Mouse (Mus musculus): Measurements from ENCODE around the gene Copg2. TPM values are rescaled to one million over a fixed set of nuclear protein-coding genes. Genes with fewer than 3 reads are reported as not detected.
"Not testable (repeated sequence)": the region's sequence is repeated elsewhere in the genome, so short reads cannot be mapped to it uniquely, and the experiment has no call there.

Gene Copg2
- polyA plus RNA-seq, 3 experiments from 2014 or later = 23.4 to 40.7 (median 30.8) TPM

- ATAC-seq = no peak
These were observed 91.4 kb downstream of the Copg2 start for GRCm38 (mm10) chr6:30805053-30805752.

DNA sequence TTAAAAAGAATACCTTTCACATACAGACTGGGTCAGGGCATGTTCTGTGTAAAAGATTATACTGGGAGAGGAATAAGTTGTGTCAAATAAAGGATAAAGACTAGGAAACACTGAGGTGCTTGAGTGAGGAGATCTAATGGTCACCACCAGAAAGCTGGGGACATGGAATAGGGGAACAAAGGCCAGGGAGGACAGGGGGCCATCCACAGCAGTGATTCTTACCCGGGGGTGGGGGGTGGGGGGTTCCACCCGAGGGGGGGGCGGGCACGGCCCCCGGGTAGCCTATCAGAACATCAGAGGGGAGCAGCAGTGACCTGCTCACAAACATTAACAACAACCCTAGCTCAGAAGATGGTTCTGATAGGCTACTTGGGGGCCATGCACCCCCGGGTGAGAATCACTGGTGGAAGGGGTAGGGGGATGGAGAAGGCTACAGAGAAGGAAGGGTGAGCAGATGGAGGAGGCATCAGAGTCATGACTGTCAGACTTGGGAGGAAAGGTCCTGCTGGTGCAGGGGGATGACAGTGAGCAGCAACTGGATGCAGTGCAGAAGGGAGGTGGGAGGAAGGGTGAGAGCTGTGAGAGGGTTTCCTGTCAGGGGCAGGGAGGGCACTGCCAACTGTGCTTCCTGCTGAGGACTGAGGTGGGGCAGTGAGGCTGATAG lies 92.1 kb downstream of the Copg2 start:
- ATAC-seq = peak; percentile 99

- ATAC-seq = not testable (repeated sequence)
These were observed 93.7 kb downstream of the Copg2 start for GRCm38 (mm10) chr6:30802915-30803314.

- ATAC-seq = no peak
These were observed 145.4 kb downstream of the Copg2 start for GRCm38 (mm10) chr6:30751209-30751608.

DNA sequence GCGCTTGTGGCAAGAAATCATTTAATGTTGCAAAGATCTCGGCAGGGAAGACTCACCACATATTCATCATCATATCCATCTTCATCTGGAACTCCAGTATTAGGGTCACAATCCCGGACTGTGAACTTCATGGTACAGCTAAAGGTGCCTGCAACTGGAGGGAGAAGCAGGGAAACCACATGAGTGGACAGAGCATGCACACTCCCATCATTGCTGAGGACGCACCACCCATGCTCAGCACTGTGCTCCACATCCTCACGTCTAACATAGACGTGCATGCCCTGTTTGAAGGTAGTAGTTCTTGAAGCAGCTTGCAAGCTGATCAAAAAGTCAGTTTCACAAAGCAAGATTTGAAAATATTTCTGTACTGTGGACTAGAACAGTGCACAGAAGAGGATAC lies 146.1 kb downstream of the Copg2 start:
- no peak for ATAC-seq

DNA sequence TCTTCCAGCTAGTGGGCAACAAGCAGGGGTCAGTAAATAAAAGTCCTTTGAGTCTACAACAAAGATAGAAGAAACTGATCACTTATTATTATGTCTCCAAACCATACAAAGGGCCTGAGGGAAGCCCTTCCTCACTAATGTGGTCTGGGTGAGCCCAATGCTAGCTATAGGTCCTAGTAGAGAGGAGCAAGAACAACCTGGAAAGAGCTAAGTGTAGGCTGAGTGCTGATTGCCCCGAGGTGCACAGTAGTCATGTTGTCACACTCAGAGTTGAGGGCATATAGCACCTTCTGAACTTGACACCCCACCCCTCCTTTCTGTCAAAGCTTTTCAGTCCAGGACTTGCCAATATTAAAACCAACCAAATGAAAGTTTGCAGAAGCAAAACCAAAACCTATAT lies 146.7 kb downstream of the Copg2 start:
- no peak for ATAC-seq

DNA sequence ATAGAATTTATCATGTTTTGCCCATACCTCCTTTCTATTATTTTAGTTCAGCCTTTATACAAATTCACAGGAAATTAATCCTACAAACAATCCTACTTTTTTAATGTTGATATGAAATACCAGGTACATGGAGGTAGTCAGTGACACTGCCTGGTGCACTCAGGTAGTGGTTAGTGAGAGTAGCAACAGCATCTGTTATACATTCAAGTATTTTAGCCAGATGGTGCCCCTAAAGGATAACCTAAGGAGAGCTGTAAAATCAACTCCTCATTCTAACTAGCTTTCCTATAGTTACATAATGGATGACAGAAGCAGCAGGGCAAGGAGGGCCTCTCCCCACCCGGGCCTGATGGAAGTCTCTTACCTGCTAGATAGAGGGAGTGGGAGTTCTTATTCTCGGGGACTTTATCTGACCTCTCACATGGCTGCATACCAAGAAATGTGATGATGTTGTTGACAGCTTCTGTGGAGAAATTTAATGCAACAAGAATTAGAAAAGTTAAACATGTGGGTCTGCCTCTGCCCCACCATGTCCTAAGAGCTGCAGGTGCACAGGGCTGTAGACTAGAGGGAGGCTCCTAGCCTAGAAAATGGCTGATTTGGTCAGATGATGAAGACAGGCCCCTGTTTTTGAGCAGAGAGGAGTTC lies 147.4 kb downstream of the Copg2 start:
- ATAC-seq = no peak

DNA sequence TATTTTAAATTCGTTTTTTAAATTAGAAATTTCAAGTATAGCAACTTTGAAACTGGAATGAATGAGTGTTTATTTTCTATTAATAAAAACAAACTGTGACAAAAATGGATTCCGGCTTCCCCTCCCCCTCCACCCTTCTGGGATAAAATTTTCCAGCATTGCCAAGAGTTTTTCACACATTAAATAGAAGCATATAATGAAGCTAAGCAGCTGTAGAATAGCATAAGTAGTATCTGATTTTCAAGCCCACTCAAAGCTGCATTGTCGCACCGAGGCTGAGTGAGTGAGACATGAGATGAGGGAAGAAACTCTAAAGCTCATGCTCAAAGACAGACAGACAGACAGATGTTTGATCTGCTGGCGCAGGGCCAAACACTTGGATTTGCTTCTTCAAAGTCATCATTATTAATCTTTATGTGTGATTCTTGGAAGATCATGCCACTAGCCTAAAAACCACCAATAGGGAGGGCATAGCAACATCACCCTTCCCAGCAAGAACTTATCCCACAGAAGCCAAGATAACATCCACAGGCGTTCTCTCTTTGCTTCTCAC lies 148.2 kb downstream of the Copg2 start:
- ATAC-seq = no peak

- no peak for ATAC-seq
These were observed 148.8 kb downstream of the Copg2 start for GRCm38 (mm10) chr6:30747631-30748357.

DNA sequence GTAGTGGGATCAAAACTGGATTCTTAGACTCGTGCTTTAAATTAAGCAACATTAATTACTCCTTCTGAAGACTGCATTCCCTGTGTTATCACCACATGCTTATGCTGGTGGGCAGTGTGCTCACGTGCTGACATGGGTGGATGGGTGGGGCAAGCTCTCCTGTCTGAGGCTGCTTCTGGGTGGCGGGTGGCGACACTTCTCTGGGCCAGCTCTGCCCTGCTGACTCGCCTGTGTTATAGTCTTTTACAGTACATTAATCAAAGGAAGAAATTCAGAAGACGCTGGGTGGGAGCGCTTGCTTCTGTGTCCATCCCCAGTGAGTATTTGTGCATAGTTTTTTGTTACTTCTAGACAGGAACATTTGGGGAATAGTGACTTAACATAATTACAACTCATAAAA lies 151.0 kb downstream of the Copg2 start:
- no peak for ATAC-seq

- no peak for ATAC-seq
These were observed 151.7 kb downstream of the Copg2 start for GRCm38 (mm10) chr6:30744846-30745245.

DNA sequence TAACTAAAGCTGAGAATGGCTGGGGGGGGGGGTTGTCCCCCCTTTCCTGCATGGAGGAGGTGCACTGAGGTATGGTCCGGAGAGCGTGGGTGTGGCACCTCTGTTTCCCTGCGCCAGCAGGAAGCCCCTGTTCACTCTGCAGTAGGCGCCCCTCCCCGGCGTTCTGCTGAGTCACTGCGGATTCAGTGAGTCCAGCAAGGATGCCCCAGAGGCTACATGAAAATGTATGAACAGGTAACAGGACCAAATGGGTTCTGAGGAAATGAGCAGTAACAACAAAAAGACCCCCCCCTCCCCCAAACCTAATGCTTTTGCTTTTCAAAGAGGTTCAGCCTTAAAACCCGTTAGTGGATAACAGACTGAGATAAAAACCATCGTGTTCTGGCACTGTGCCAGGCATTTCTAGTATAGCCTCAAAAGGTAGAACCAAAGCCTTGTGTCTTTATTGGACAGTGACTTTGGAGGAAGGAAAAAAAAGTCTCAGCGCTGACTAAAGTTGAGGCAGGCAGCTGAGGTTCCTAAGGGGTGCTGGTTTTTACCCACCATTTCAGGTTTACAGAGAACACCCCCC lies 157.3 kb downstream of the Copg2 start:
- ATAC-seq = no peak

- ATAC-seq = no peak
These were observed 158.1 kb downstream of the Copg2 start for GRCm38 (mm10) chr6:30738464-30739006.

DNA sequence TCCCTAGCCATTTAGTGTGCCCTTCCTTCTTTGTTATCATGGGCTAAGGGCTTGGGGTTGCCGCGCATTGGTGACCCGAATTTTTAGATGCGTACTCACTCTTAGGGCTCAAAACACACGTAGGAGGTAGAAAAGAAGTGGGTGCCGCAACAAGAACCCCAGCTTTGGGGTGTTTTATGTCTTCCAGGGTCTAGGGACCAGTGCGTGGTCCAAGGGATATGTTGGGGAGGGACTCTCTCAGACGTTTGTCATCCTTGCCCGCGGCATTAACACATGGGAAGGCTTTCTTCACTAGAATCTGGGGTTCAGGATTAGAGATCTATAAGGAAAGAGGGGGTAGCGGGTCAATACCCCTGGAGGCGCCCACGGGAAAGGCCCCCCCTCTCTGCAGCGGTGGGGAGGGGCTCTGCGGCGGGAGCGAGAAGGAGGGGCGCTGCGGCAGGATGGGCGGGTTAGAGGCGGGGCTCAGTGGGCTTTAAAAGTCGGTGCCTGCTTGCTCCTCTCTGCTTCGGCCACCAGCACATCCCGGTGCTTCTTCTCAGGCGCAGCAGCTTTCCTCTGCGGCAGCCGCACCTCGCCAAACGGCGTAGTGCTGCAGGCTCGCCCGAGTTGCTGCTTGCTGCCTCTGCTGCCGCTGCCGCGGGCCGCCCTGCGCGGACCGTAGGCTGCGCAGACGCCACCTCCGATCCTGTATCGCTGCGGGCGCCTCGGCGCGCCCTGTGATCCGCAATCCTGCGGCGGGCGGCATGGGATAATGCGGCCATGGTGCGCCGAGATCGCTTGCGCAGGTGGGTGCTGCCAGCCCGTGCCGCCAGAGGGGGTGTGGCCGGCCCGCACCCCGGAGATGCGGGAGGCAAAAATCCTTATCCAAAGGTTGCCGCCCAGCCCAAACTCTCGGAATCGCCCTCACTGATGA lies 158.8 kb downstream of the Copg2 start:
- peak; percentile 44 for ATAC-seq

DNA sequence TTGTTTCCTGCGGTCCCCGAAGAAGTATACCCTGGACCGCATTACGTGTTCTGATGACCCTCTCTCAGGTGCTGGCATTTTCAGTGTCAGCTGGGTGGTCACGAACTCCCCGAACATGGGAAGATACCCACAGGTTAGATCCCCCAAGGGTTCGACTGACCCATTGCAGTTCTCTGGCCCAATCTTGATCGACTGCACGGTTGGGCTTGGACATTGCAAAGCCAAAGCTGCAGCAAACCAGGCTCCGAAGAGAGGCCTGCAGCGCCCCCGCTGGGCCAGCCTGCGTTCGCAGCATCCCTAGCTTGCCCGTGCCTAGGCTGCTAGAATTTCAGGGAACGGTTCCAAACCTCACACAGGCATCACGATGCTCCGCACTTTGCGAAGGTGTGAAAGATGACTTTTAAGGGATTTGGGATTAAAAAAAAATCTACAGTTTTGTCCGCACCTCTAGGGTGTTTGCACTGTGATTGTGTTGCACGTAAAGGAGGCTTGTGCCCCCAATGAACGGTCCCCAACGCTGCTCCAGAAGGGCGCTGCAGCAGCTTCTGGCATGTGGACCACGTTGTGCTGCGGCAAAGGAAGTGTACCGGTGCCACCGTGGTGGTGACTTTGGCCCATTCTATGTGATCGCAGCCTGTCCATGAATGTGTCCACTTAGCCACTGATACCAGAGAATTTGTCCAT lies 159.6 kb downstream of the Copg2 start:
- no peak for ATAC-seq

DNA sequence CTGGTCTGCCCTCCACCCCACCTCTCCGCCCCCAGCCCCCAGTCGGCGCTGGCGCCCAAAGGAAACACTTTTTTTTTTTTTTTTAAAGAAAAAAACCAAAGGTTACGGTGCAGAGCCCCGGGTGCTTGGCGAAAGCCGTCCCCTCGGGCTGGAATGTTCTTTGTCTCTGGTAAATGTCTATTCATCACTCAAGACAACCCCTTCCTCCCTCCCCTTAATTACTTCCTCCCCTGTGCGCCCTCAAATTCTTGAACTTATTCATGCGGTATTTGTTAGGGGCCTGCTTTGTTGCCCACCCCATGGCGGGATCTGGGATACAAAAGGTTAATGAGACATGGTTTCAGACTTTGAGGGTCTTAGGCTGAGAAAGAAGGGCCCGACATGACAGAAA lies 160.2 kb downstream of the Copg2 start:
- ATAC-seq = no peak

- ATAC-seq = no peak
These were observed 160.7 kb downstream of the Copg2 start for GRCm38 (mm10) chr6:30735728-30736371.

GRCm38 (mm10) chr6:30734988-30735727 lies 161.4 kb downstream of the Copg2 start:
- ATAC-seq = peak; percentile 29

- ATAC-seq = no peak
These were observed 162.1 kb downstream of the Copg2 start for GRCm38 (mm10) chr6:30734465-30734864.

Data from inflammation-experienced regulatory T-cells, adult 6 months (primary cell).